Mouse (Mus musculus): Measurements from ENCODE around the gene Gm11541. TPM values are rescaled to one million over a fixed set of nuclear protein-coding genes. Genes with fewer than 3 reads are reported as not detected.

The Gm11541 gene
- polyA plus RNA-seq, 1 experiment from 2014 or later, result 1.4 TPM

DNA sequence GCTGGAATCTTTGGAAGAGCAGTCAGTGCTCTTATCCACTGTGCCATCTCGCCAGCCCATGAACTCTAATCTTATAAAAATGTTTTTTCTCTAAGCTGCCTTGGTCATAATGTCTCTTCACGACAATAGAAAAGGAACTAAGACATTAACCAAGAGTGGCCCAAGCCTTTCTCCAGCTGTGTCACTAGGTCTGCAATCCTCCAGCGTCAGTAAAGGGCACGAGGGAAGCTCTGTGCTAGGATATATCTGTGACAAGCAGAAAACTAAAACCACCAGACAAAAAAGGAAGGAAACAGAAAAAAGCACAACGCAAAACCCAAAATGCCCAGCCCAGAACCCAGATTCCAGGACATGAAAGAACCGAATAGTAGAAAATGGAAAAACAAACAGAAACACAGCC is 17.1 kb downstream of the Gm11541 start:
- H3K27me3 ChIP-seq (ENCODE audit: insufficient read depth, low read length), result no peaks in the 10 kb centered on the region
- H3K4me1 ChIP-seq (replicated peaks; ENCODE audit: insufficient read depth, low read length), result no peaks in the 10 kb centered on the region
- no peak for TF ChIP-seq CTCF (IDR thresholded peaks at IDR 0.05; ENCODE audit: low read depth)
- no peaks in the 10 kb centered on the region for H3K36me3 ChIP-seq (ENCODE audit: insufficient read depth, low read length)
- 79% methylated on average over 6 of the region's 6 CpGs for WGBS
- H3K27ac ChIP-seq, result no peak overlapping the region
- DNase-seq (ENCODE audit: low spot score) (no peak), ATAC-seq (replicated peaks; ENCODE audit: low FRiP score, low read depth) (no peak)
- no peaks in the 10 kb centered on the region for H3K9me3 ChIP-seq (replicated peaks; ENCODE audit: low read length)
- no peak overlapping the region for H3K4me3 ChIP-seq (replicated peaks; ENCODE audit: low read depth, low read length)
- no peak overlapping the region for H3K4me2 ChIP-seq (ENCODE audit: low read length)
- no peak overlapping the region for H3K9ac ChIP-seq (ENCODE audit: low read depth, low read length)

DNA sequence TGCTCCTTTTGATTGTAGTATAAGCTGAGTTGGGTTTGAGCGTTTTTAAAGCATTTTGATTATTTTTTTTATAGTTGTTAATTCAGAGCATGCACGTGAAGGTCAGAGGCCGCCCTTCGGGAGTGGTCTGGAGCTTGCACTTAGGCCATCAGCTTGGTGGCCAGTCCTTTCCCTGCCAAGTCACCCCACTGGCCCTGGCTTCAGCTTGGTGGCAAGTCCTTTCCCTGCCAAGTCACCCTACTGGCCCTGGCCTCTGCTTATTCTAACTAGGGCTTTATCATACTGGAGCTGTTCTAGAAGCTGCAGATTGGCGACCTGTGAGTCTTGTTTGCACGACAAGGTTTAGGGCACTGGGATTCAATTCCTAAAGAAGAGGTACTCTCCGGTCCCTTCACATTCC is 21.9 kb downstream of the Gm11541 start:
- H3K27ac ChIP-seq, result no peak overlapping the region
- no peak overlapping the region for H3K4me3 ChIP-seq (replicated peaks; ENCODE audit: low read depth, low read length)
- ATAC-seq (replicated peaks; ENCODE audit: low FRiP score, low read depth) (no peak), DNase-seq (ENCODE audit: low spot score) (no peak)
- no peak overlapping the region for H3K4me2 ChIP-seq (ENCODE audit: low read length)
- H3K4me1 ChIP-seq (replicated peaks; ENCODE audit: insufficient read depth, low read length), result 0 out of 2 replicates have a peak, but pooled peaks cover 2% of the 10 kb centered on the region
- no peaks in the 10 kb centered on the region for H3K36me3 ChIP-seq (ENCODE audit: insufficient read depth, low read length)
- TF ChIP-seq CTCF (IDR thresholded peaks at IDR 0.05; ENCODE audit: low read depth), result no peak
- no peaks in the 10 kb centered on the region for H3K9me3 ChIP-seq (replicated peaks; ENCODE audit: low read length)
- WGBS, result 82% methylated on average over 7 of the region's 7 CpGs
- no peak overlapping the region for H3K9ac ChIP-seq (ENCODE audit: low read depth, low read length)
- no peaks in the 10 kb centered on the region for H3K27me3 ChIP-seq (ENCODE audit: insufficient read depth, low read length)

DNA sequence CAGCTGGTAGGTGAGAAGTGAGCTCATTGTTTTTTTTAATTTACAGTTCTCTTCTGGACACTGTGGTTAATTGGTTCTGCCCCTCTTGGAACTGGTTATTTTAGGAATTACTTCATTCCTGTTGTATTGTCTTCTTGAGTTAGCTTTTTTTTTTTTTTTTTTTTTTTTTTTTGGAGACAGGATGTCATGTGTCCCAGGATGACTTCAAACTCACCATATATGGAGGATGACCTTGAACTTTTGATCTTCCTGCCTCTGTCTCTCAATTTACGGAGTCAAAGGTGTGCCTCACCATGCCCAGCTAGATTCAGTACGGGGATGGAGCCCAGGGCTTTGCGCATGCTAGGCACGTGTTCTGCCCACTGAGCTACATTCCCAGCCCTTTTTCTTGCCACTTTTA is 22.7 kb downstream of the Gm11541 start:
- TF ChIP-seq CTCF (IDR thresholded peaks at IDR 0.05; ENCODE audit: low read depth), result no peak
- ATAC-seq (replicated peaks; ENCODE audit: low FRiP score, low read depth), result no peak
- Histone ChIP-seq H3K4me1 (replicated peaks; ENCODE audit: insufficient read depth, low read length) (0 out of 2 replicates have a peak, but pooled peaks cover 2% of the 10 kb centered on the region), H3K4me3 (replicated peaks; ENCODE audit: low read depth, low read length) (no peak overlapping the region), H3K27me3 (ENCODE audit: insufficient read depth, low read length) (no peaks in the 10 kb centered on the region), H3K27ac (no peak overlapping the region), H3K4me2 (ENCODE audit: low read length) (no peak overlapping the region), H3K9ac (ENCODE audit: low read depth, low read length) (no peak overlapping the region), H3K9me3 (replicated peaks; ENCODE audit: low read length) (no peaks in the 10 kb centered on the region), H3K36me3 (ENCODE audit: insufficient read depth, low read length) (no peaks in the 10 kb centered on the region)
- WGBS, result 76% methylated on average over 4 of the region's 4 CpGs
- no peak for DNase-seq (ENCODE audit: low spot score)

DNA sequence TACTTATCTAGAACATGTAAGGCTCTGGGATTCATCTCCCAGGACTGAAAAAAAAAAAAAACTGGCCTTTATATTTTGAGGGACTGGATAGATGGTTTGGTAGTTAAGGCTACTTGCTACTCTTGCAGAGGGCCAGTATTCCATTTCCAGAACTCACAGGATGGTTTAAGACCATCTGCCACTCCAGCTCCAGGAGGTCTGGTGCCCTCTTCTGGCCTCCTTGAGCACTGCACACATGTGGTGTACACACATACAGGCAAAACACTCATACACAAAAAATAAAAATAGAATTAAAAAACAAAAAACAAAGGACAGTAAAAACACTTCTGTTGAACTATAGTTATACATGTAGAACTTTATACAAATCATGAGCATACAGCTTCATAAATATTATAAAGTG is 23.7 kb downstream of the Gm11541 start:
- Histone ChIP-seq H3K4me1 (replicated peaks; ENCODE audit: insufficient read depth, low read length) (peaks cover 11% of the 10 kb centered on the region), H3K27ac (no peak overlapping the region), H3K27me3 (ENCODE audit: insufficient read depth, low read length) (no peaks in the 10 kb centered on the region), H3K9ac (ENCODE audit: low read depth, low read length) (no peak overlapping the region), H3K4me2 (ENCODE audit: low read length) (no peak overlapping the region), H3K4me3 (replicated peaks; ENCODE audit: low read depth, low read length) (no peak overlapping the region), H3K9me3 (replicated peaks; ENCODE audit: low read length) (no peaks in the 10 kb centered on the region), H3K36me3 (ENCODE audit: insufficient read depth, low read length) (no peaks in the 10 kb centered on the region)
- ATAC-seq (replicated peaks; ENCODE audit: low FRiP score, low read depth) (no peak), DNase-seq (ENCODE audit: low spot score) (no peak)
- TF ChIP-seq CTCF (IDR thresholded peaks at IDR 0.05; ENCODE audit: low read depth), result peak; percentile 25; the same call in 1 of the 2 replicates

DNA sequence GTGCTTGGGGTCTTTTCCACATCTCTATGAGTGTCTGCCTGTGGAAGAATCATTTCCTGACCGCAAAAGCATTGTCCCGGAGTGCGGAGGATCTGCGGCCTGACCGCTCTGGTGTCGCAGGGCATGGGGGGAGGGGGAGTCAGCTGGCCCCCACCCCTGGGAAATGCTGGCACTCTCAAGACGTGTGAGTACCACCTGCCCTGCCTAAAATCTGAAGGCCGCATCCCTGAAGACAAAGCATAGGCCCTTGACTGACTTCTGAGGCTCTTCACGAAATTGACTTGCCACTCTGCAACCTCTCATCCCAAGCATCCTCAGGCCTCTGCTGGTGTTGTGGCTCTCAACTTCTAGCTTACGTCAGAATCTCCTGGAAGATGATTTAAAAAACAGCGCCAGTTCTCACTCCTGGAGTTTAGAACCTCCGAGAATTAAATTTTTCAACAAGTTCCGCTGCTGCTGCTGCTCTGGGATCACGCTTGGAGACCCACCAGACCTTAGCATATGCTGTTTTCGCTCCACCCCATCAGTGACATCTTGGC is 26.6 kb downstream of the Gm11541 start:
- peaks cover 16% of the 10 kb centered on the region for H3K4me1 ChIP-seq (replicated peaks; ENCODE audit: insufficient read depth, low read length)
- H3K9me3 ChIP-seq (replicated peaks; ENCODE audit: low read length), result no peaks in the 10 kb centered on the region
- 34% methylated on average over 15 of the region's 15 CpGs for WGBS
- no peaks in the 10 kb centered on the region for H3K27me3 ChIP-seq (ENCODE audit: insufficient read depth, low read length)
- no peak for DNase-seq (ENCODE audit: low spot score)
- no peak overlapping the region for H3K27ac ChIP-seq
- H3K4me2 ChIP-seq (ENCODE audit: low read length), result peak overlapping the region; percentile 73
- peak; percentile 52; the same call in 1 of the 2 replicates for ATAC-seq (replicated peaks; ENCODE audit: low FRiP score, low read depth)
- no peak for TF ChIP-seq CTCF (IDR thresholded peaks at IDR 0.05; ENCODE audit: low read depth)
- H3K36me3 ChIP-seq (ENCODE audit: insufficient read depth, low read length), result no peaks in the 10 kb centered on the region
- H3K4me3 ChIP-seq (replicated peaks; ENCODE audit: low read depth, low read length), result peak overlapping the region; percentile 87
- H3K9ac ChIP-seq (ENCODE audit: low read depth, low read length), result peak overlapping the region; percentile 94; the same call in 1 of the 2 replicates

DNA sequence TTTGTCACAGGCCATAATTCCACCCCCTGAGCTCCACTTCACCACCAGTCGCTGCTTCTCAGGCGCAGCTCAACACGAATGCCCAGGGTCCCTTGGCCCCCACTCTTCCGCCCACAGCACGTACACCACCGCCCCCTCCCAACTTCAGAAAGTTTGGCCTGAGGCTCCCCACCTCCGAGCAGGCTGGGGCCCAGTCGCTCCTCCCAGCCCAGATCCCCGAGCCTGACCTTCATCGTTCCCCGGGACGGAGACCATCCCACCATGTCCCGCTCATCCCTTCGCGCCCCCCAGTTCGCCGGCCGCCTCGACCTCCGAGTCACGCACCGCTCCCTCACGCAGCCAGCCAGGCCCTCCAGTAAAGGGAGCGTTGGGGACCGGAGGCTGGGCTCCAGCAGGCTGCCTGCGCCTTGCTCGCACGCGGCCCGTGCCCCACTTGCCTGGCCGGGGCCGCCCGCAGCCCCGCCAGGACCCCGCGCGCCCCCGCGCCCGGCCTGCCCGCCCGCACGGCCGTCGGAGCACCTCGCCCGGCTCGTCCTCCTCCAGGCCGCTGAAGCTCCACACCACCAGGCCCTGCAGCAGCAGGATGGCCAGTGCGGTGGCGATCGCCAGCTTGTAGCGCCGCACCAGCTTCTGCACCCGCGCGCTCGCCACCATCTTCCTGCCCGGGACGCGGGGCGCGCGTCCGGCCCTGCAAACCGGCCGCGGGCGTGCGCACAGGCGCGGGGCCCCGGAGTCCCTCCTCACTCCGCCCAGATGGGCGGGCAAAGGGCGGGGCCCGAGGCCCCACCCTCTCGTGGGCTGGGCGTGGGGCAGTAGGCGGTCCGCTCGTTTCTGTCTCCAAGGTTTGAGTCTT is 27.3 kb downstream of the Gm11541 start, which contains the start of gene Xylt2:
Gene Xylt2 (minus strand): TSS at position 762 of the 853 bp plus-strand sequence.
- DNase-seq (ENCODE audit: low spot score), result peak; percentile 93
- Histone ChIP-seq H3K27me3 (ENCODE audit: insufficient read depth, low read length) (no peaks in the 10 kb centered on the region), H3K4me3 (replicated peaks; ENCODE audit: low read depth, low read length) (peak within 1 kb of the TSS; percentile 87), H3K9me3 (replicated peaks; ENCODE audit: low read length) (no peaks in the 10 kb centered on the region), H3K27ac (peak within 1 kb of the TSS; percentile 82), H3K4me2 (ENCODE audit: low read length) (peak within 1 kb of the TSS; percentile 73), H3K9ac (ENCODE audit: low read depth, low read length) (peak within 1 kb of the TSS; percentile 94), H3K36me3 (ENCODE audit: insufficient read depth, low read length) (no peaks in the 10 kb centered on the region), H3K4me1 (replicated peaks; ENCODE audit: insufficient read depth, low read length) (peaks cover 16% of the 10 kb centered on the region)
- no peak for TF ChIP-seq CTCF (IDR thresholded peaks at IDR 0.05; ENCODE audit: low read depth)
- under 1% methylated on average over 82 of the region's 82 CpGs for WGBS
- ATAC-seq (replicated peaks; ENCODE audit: low FRiP score, low read depth), result peak; percentile 92

Data from kidney, postnatal 0 days (tissue).